Mouse (Mus musculus) olfactory bulb, adult 2 months (tissue): ENCODE results near the gene Sumo3. TPM values are rescaled to one million over a fixed set of nuclear protein-coding genes. Genes with fewer than 3 reads are reported as not detected.

ENCODE experiments used
- H3K27ac ChIP-seq: fragments of 200-500 bp; 2 replicates; pipeline ENCODE4 v1.5.1; 2012; ENCODE audit warnings: low read depth, low read length; ENCODE audit not compliant: insufficient read depth
- H3K4me1 ChIP-seq: fragments of 200-500 bp; 2 replicates; pipeline ENCODE4 v1.6.1; 2012; ENCODE audit warnings: low read length; ENCODE audit not compliant: control insufficient read depth, insufficient read depth
- H3K4me3 ChIP-seq: fragments of 200-500 bp; 2 replicates; pipeline ENCODE4 v1.5.1; 2012; ENCODE audit warnings: mild to moderate bottlenecking, low read depth, low read length, moderate library complexity; ENCODE audit not compliant: insufficient read depth
- CTCF ChIP-seq: fragments of 200-500 bp; IDR thresholded peaks from 2 replicates; pipeline ENCODE4 v1.5.1; 2012; ENCODE audit warnings: low read depth, mild to moderate bottlenecking, low read length, moderate library complexity; ENCODE audit not compliant: insufficient read depth
- POLR2A ChIP-seq: fragments of 200-500 bp; IDR thresholded peaks from 2 replicates; pipeline ENCODE4 v1.6.1; 2012; ENCODE audit warnings: mild to moderate bottlenecking, low read depth, low read length, moderate library complexity; ENCODE audit not compliant: insufficient read depth
- WGBS: fragments of 180-500 bp; shearing (Covaris S2); methylation state at CpG from one replicate; pipeline ENCODE4 v1.1.7; 2018; 5-methylcytosine and 5-hydroxymethylcytosine counted together
- polyA plus RNA-seq: library from polyadenylated mRNA; stranded (reverse); fragments of >200 nt; gene quantifications from 2 replicates; pipeline ENCODE4 v1.2.4, GENCODE M21; 2012; ENCODE audit warnings: low replicate concordance; ENCODE audit not compliant: missing spikeins, insufficient read depth, insufficient read length

Gene Sumo3
- polyA plus RNA-seq, 1 experiment = not detected

GRCm38 (mm10) chr10:77604111-77604510 is 1.8 kb upstream of the Sumo3 start:
- 88% methylated on average over 6 of the region's 6 CpGs for WGBS
- Histone ChIP-seq H3K4me3 (no peak overlapping the region), H3K4me1 (peaks cover 21% of the 10 kb centered on the region), H3K27ac (no peak overlapping the region)
- TF ChIP-seq CTCF = no peak

DNA sequence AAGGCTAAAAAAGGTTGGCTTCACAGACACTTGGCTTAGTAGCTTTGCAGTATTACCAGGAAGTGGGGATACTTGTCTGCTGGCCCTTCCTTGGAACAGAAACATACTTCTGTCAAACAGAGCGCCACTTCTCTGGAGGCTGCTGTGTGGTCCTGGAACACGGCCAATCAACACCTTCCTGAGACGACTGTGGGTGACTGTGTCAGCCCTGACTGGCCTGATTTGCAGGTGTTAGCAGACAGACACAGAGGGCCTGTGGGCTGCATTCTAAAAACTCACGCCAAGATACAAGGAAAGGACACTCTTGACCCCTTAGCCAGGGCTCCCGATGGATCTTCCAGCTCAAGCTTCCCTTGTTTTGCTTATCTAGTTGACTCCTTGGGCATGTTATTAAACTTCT is 939 bp upstream of the Sumo3 start:
- peaks cover 23% of the 10 kb centered on the region for H3K4me1 ChIP-seq
- H3K27ac ChIP-seq = no peak overlapping the region
- 59% methylated on average over 5 of the region's 5 CpGs for WGBS
- H3K4me3 ChIP-seq = no peak overlapping the region
- TF ChIP-seq CTCF (no peak), POLR2A (no peak)

DNA sequence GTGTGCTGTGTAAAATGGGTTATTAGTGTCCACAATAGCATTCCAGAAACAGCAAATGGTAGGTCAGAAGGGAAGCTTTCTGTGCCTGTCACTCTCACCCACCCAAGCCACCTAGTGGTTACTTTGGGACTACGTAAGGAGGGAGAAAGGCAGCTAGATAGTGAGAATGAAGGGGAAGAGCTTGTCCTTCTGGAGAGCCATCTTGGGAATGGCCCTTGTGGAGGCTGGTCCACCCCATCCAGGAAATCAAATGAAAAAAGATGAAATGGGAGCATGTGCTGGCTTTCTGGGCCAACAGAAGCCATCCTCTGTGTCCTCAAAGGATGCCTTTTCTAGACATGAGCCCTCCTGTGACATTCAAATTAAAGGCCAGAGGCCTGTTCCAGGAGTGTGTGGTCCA is 529 bp upstream of the Sumo3 start:
- TF ChIP-seq CTCF (no peak), POLR2A (no peak)
- 0% methylated on average over 1 of the region's 1 CpGs for WGBS
- H3K27ac ChIP-seq = peak overlapping the region; percentile 88
- peaks cover 25% of the 10 kb centered on the region for H3K4me1 ChIP-seq
- H3K4me3 ChIP-seq = no peak overlapping the region

DNA sequence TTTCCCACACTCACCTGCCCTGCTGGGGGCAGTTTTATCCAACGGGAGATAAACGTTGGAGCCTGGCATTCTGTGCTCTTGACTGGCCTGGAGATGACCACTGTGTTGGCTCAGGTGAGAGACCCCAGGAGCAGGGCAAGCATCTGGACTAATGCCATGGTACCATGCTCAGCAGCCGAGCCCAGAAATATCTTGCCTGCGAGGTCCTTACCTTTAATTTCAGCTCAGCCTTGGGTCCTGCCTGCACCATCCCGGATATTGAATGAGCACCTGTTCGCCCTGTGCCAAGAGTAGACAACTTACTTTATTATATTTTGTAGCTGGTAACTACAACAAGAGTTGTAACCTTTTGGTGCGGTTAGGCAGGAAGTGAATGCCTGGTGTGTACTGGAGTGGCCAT is 958 bp downstream of the Sumo3 start:
- Histone ChIP-seq H3K4me1 (peaks cover 34% of the 10 kb centered on the region), H3K4me3 (peak overlapping the region; percentile 54), H3K27ac (peak overlapping the region; percentile 65)
- WGBS = 28% methylated on average over 7 of the region's 7 CpGs
- no peak for TF ChIP-seq CTCF
- TF ChIP-seq POLR2A = no peak

GRCm38 (mm10) chr10:77607441-77607840 is 1.5 kb downstream of the Sumo3 start:
- peak overlapping the region; percentile 54 for H3K4me3 ChIP-seq
- TF ChIP-seq CTCF (no peak), POLR2A (no peak)
- H3K4me1 ChIP-seq = peaks cover 34% of the 10 kb centered on the region
- WGBS = 37% methylated on average over 5 of the region's 5 CpGs
- H3K27ac ChIP-seq = no peak overlapping the region

- TF ChIP-seq POLR2A = no peak
- TF ChIP-seq CTCF = no peak
- H3K4me1 ChIP-seq = peaks cover 38% of the 10 kb centered on the region
- H3K4me3 ChIP-seq = no peak overlapping the region
- no peak overlapping the region for H3K27ac ChIP-seq
- 44% methylated on average over 8 of the region's 8 CpGs for WGBS
These were observed 2.7 kb downstream of the Sumo3 start for GRCm38 (mm10) chr10:77608589-77608988.

- TF ChIP-seq POLR2A = no peak
- TF ChIP-seq CTCF = no peak
- peak overlapping the region; percentile 40; the same call in 1 of the 2 replicates for H3K27ac ChIP-seq
These were observed 4.5 kb downstream of the Sumo3 start for GRCm38 (mm10) chr10:77610221-77610961.

DNA sequence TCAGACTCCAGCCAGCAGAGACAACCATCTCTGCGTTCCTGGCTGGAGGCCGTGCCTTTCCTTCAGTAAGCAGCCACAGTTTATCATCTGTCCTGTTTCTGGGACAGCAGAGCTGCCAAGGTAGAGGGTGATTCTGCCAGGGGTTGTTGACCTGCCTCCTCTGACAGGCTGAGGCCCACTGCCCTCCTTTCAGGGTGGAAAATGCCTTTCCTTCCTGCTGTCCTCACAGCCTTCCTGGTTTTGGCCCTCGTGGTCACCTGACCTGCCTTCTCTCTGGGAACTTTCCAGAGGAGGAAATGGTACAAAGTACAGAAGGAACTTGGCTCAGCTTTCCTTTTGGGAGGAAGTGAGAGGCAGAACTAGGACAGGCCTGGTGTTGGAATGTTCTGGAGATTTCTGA is 7.5 kb downstream of the Sumo3 start:
- H3K4me3 ChIP-seq = no peak overlapping the region
- WGBS = 68% methylated on average over 3 of the region's 3 CpGs
- H3K4me1 ChIP-seq = peaks cover 22% of the 10 kb centered on the region
- no peak overlapping the region for H3K27ac ChIP-seq
- TF ChIP-seq CTCF (no peak), POLR2A (no peak)

More at GRCm38 (mm10) chr10:77610221-77610961, 4.5 kb downstream of the Sumo3 start:
- H3K4me3 ChIP-seq = no peak overlapping the region
- 68% methylated on average over 8 of the region's 8 CpGs for WGBS
- H3K4me1 ChIP-seq = peaks cover 38% of the 10 kb centered on the region

- Histone ChIP-seq H3K4me1 (peaks cover 10% of the 10 kb centered on the region), H3K27ac (no peak overlapping the region), H3K4me3 (no peak overlapping the region)
- no peak for TF ChIP-seq POLR2A
- TF ChIP-seq CTCF = no peak
- 92% methylated on average over 8 of the region's 8 CpGs for WGBS
These were observed 9.8 kb downstream of the Sumo3 start for GRCm38 (mm10) chr10:77615647-77616046.
